Mouse (Mus musculus): ENCODE results near the gene Lrrc63.
"Not testable (repeated sequence)": the region's sequence is repeated elsewhere in the genome, so short reads cannot be mapped to it uniquely, and the experiment has no call there.

Lrrc63 gene

GRCm38 (mm10) chr14:75130501-75131318 lies at the start of gene Lrrc63, which contains the start of gene Lcp1:
Lrrc63 (minus strand) TSS chr14:75130881.
Lcp1 (plus strand) TSS chr14:75131101.
- DNase-seq (ENCODE audit: low spot score): no peak

GRCm38 (mm10) chr14:75179255-75179963 lies 48.7 kb upstream of the Lrrc63 start:
- DNase-seq (ENCODE audit: low spot score): no peak

- no peak for DNase-seq (ENCODE audit: low spot score)
Observed at GRCm38 (mm10) chr14:75178801-75179211, 48.1 kb upstream of the Lrrc63 start.

- DNase-seq (ENCODE audit: low spot score): no peak
Observed at GRCm38 (mm10) chr14:75178384-75178793, 47.7 kb upstream of the Lrrc63 start.

DNA sequence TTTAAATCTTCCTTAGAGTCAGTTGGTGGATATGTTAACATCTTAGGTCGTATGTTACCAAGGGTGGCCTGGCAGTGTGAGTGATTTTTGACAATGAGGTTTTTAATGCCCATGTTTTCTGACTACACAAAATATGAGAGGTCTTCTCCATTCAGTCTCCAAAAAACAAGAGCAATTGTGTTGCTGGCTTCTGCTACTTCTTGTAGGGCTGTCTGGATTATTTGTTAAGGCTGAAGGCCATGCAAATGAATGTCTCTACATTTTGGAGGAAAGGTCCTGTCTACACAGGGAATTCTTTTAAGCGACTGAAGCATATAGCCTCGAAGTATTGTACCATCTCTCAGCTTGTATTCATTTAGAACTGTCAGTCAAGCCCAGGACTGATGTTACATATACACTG lies 46.7 kb upstream of the Lrrc63 start:
- no peak for DNase-seq (ENCODE audit: low spot score)

DNA sequence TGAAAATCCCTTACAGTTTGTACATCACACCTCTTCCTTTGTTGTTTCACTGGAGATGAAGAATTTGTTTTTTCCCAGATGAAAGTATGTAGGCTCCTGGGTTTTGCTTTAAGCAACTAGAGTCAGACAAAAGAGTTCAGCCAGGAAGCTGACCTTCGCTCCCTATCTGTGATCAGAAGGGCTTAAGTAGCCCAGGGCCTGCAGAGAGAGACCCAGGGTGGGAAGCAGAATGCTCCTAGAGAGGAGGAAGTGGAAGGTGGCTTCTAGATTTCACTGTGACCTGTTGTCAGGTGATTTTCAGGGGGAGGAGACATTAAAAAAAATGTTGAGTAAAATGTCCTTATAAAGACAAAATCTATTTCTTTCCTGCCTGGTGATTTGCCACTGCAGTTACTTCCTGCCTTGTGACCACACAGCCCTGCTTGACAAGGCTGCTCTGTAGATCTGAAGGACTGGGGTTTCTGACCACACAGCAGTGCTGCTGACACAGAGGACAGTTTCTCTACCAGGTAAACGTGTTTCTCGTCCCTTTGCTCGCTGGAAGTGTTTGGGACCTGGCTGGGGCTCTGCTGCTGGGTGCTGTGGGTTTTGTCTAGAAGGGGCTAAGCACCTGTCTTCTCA lies 45.9 kb upstream of the Lrrc63 start:
- DNase-seq (ENCODE audit: low spot score): no peak

DNA sequence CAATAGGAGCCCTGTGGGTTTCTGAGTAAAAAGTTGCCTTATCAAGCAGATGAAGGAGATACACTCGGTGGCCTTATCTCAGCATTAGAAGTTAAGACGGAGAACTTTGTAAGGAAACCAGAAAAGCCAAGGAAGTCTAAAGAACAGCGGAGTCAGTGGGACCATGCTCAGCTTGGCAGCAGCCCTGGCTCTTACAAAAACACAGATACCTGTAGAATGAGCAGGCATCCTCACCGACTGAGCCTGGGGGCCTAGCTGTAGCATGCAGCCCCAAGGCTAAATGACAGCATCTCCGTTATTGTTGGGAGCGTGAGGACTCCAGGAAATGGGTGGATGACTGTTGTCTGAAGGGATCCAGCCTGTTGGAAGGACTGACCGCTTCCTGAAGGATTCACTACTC lies 45.1 kb upstream of the Lrrc63 start:
- DNase-seq (ENCODE audit: low spot score): no peak

DNA sequence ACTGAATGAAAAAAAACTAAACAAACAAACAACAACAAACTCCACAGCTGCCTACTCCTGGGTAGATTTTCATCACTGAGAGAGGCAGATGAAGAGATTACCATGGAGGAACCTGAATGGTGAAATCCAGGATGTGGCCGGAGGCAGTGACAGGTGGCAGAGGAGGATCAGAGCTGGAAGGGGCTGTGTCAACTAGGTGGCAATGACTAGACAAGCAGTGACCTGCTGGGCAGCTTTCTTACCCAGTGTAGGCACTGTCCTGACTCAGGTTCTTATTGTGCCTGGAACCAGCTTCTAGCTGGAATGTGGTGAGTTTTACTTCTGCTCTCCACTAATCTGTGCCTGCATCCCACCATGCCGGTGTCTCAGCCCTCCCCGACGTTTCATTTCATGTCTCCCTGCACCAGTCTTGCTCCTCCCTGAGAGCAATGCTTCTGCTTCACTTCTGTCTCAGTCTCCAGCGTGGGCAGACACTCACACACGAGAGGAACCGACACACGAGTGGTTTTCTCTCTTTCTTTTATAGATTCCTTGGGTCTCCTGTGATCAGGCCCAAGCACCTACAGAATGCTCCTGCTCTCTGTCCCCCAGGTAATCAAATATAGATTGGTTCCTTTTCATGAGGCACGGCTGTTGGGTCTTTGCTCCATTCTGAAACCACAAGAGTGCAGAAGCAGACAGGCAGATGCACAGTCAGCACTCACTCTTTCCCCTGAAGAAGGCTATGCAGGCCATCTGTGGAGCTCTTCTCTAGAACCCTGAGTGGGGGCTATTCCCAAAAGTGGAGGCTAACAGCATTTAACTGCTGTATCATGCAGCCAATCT lies 44.3 kb upstream of the Lrrc63 start:
- no peak for DNase-seq (ENCODE audit: low spot score)

GRCm38 (mm10) chr14:75174296-75174695 lies 43.6 kb upstream of the Lrrc63 start:
- no peak for DNase-seq (ENCODE audit: low spot score)

- DNase-seq (ENCODE audit: low spot score): no peak
Observed at GRCm38 (mm10) chr14:75170546-75170945, 39.9 kb upstream of the Lrrc63 start.

- DNase-seq (ENCODE audit: low spot score): no peak
Observed at GRCm38 (mm10) chr14:75168501-75168900, 37.8 kb upstream of the Lrrc63 start.

DNA sequence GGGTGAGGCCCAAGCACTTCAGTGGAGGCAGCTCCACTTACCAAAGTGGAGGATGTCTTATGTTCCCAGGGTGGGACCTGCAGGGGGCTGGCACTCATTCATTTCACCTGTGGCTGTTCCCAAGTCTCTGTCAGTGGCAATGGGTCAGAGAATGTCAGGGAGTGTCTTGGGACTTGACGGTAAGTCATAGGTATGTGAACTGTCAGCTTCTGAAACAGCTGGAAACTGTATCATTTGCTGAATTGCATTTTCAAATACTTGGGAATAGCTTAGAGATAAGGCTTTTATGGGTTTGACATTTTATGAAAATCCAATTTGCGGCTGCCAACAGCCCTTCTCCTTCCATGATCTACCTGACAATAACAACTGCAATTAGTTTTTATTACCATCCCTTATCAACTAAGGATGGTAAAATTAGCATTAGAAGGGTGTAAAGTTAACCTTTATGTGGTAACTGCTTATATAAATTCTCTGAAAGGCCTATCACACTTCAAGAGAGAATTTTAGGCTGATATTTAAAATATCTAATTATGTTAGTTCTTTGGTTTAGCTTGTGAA lies 35.0 kb upstream of the Lrrc63 start:
- no peak for DNase-seq (ENCODE audit: low spot score)

GRCm38 (mm10) chr14:75164345-75164744 lies 33.7 kb upstream of the Lrrc63 start:
- DNase-seq (ENCODE audit: low spot score): no peak

DNA sequence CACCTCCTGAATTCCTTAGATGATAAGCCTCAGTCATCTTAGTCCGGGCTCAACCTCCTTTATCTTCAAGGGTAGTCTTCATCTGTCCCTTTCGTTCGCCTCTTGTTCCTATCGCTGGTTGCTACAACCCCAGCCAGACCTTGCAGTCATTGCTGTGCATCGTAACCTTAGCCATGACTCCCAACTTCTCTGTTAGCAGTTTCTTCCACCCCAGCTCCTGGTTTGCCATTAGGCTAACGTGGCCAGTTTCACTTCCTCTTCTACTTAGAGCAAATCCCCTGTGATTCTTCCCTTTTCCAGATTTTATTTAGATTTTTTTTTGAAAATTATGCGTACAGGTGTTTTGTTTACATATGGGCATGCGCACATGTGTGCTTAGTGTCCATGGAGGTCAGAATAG lies 33.2 kb upstream of the Lrrc63 start:
- DNase-seq (ENCODE audit: low spot score): no peak

- no peak for DNase-seq (ENCODE audit: low spot score)
Observed at GRCm38 (mm10) chr14:75159375-75159774, 28.7 kb upstream of the Lrrc63 start.

DNA sequence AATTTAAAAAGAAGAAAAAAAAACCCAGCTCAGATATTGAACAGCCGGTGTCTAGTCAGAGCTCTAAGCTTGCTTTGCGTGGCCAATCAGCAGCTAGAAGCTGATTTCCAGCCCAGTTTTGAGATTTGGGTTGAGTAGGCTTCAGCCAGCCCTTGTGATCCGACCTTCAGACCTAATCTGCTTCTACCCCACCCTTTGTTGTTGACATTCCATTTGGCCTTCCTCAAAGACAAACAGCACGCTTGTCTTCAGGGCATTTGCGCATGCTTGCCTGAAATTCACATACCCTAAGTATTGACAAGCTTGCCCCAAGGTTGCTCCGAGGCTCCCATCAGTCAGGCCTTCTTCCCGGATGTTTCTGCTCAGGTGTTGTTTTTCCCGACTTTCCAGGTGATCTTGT lies 23.8 kb upstream of the Lrrc63 start:
- no peak for DNase-seq (ENCODE audit: low spot score)

DNA sequence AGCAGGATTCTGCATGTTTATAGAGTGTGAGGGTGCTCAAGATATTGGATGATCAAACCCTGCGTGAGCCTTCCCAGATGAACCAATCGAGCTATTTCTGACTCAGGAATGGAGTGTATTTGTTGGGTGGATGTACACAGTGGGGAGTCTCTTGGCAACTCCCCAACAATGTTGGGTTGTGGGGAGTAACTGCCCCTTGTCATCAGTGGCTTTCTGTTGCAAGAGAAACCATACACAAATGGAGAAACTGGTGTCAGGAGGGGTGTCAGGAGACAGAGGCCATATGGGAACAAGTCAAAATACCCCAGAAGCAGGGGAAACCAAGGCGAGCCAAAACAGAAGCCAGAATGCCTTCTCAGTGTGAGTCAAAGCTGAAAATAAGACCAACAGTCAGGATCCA lies 20.5 kb upstream of the Lrrc63 start:
- DNase-seq (ENCODE audit: low spot score): no peak

GRCm38 (mm10) chr14:75150653-75151052 lies 20.0 kb upstream of the Lrrc63 start:
- DNase-seq (ENCODE audit: low spot score): no peak

GRCm38 (mm10) chr14:75148229-75148628 lies 17.5 kb upstream of the Lrrc63 start:
- DNase-seq (ENCODE audit: low spot score): no peak

- DNase-seq (ENCODE audit: low spot score): not testable (repeated sequence)
Observed at GRCm38 (mm10) chr14:75147706-75148105, 17.0 kb upstream of the Lrrc63 start.

DNA sequence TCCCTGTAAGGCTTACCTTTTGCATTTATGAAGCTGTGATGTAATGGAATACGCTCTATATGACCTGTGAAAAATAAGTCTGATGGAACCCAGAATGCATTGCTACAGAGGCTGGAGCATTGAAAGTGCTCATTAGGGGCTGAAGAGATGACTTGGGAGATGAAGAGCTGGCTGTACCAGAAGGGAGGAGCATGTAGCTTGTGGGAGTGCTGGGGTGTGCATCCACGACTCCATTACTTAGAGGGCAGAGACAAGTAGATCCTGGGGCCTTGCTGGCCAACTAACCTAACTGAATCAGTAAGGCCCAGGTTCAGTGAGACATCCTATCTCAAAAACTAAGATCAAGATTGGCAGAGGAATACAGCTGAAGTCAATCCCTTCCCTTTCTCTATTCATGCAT lies 8.5 kb upstream of the Lrrc63 start:
- no peak for DNase-seq (ENCODE audit: low spot score)

DNA sequence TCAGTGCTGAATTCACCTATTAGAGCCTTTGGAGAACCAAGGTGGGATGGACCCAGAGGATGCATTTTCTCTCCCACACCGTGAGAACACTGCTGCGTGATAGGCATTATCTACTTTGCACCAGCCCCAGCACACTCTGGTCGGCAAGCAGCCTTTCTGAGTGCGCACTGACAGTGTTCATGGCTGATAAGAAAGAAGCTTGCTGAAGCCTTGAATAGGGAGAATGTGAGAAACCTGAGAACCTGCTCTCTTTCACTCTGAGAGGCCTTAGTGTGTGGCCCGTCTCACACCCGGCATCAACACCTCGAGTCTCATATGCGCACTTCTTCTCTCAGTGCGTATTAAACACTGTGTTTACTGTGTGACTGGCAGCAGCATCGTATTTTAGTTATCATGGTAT lies 7.8 kb upstream of the Lrrc63 start:
- no peak for DNase-seq (ENCODE audit: low spot score)

Measured in adipocyte (in vitro differentiated cells).